Mouse (Mus musculus): ENCODE measurements around the gene Hoxb8. TPM values are rescaled to one million over a fixed set of nuclear protein-coding genes. Genes with fewer than 3 reads are reported as not detected.

The Hoxb8 gene
- polyA plus RNA-seq, 1 experiment, result 0.05 TPM

GRCm38 (mm10) chr11:96281396-96281795, 309 bp upstream of the Hoxb8 start:
- H3K4me3 ChIP-seq, result no peak overlapping the region
- H3K36me3 ChIP-seq (ENCODE audit: control insufficient read depth, insufficient read depth), result no peaks in the 10 kb centered on the region
- no peak overlapping the region for H3K4me2 ChIP-seq (ENCODE audit: low read depth)
- TF ChIP-seq CEBPB (IDR thresholded peaks at IDR 0.05; ENCODE audit: insufficient read depth, poor library complexity, severe bottlenecking), result no peak
- H3K79me2 ChIP-seq (ENCODE audit: control insufficient read depth, insufficient read depth), result no peaks in the 10 kb centered on the region
- no peak overlapping the region for H3ac ChIP-seq (ENCODE audit: control insufficient read depth, insufficient read length)
- H3K27me3 ChIP-seq (ENCODE audit: control insufficient read depth, insufficient read depth, insufficient read length), result peaks cover 91% of the 10 kb centered on the region

GRCm38 (mm10) chr11:96282795-96283430, 1.2 kb downstream of the Hoxb8 start:
- Histone ChIP-seq H3K4me3 (no peak overlapping the region), H3K27me3 (ENCODE audit: control insufficient read depth, insufficient read depth, insufficient read length) (peaks cover 91% of the 10 kb centered on the region), H3K36me3 (ENCODE audit: control insufficient read depth, insufficient read depth) (no peaks in the 10 kb centered on the region), H3K4me2 (ENCODE audit: low read depth) (no peak overlapping the region), H3K79me2 (ENCODE audit: control insufficient read depth, insufficient read depth) (no peaks in the 10 kb centered on the region), H3ac (ENCODE audit: control insufficient read depth, insufficient read length) (no peak overlapping the region)
- TF ChIP-seq CEBPB (IDR thresholded peaks at IDR 0.05; ENCODE audit: insufficient read depth, poor library complexity, severe bottlenecking), result no peak
- no peak for TF ChIP-seq MYOD1 (IDR thresholded peaks at IDR 0.05; ENCODE audit: control insufficient read depth in 1 of 3, insufficient read length in 2 of 3, low read depth in 2 of 3)
- TF ChIP-seq E2F4 (IDR thresholded peaks at IDR 0.05; ENCODE audit: insufficient read depth), result no peak
- TF ChIP-seq USF1 (IDR thresholded peaks at IDR 0.05; ENCODE audit: low read depth), result no peak
- no peak for TF ChIP-seq TCF12 (IDR thresholded peaks at IDR 0.05; ENCODE audit: insufficient read depth, poor library complexity, severe bottlenecking)
- TF ChIP-seq MAX (IDR thresholded peaks at IDR 0.05; ENCODE audit: low read depth), result no peak
- no peak for TF ChIP-seq POLR2A (IDR thresholded peaks at IDR 0.05; ENCODE audit: insufficient read length, low read depth)
- TF ChIP-seq SRF (IDR thresholded peaks at IDR 0.05; ENCODE audit: control insufficient read depth, insufficient read length, low read depth), result no peak
- no peak for TF ChIP-seq REST (IDR thresholded peaks at IDR 0.05; ENCODE audit: insufficient read depth, insufficient read length)
- no peak for TF ChIP-seq TCF3 (IDR thresholded peaks at IDR 0.05; ENCODE audit: insufficient read length, low read depth)

- Histone ChIP-seq H3K4me3 (no peak overlapping the region), H3ac (ENCODE audit: control insufficient read depth, insufficient read length) (no peak overlapping the region), H3K79me2 (ENCODE audit: control insufficient read depth, insufficient read depth) (no peaks in the 10 kb centered on the region), H3K36me3 (ENCODE audit: control insufficient read depth, insufficient read depth) (no peaks in the 10 kb centered on the region), H3K27me3 (ENCODE audit: control insufficient read depth, insufficient read depth, insufficient read length) (peaks cover 94% of the 10 kb centered on the region), H3K4me2 (ENCODE audit: low read depth) (peak overlapping the region; percentile 56)
- no peak for TF ChIP-seq POLR2A (IDR thresholded peaks at IDR 0.05; ENCODE audit: insufficient read length, low read depth)
- TF ChIP-seq MYOD1 (IDR thresholded peaks at IDR 0.05; ENCODE audit: control insufficient read depth in 1 of 3, insufficient read length in 2 of 3, low read depth in 2 of 3), result no peak
- TF ChIP-seq MYOG (IDR thresholded peaks at IDR 0.05; ENCODE audit: control insufficient read depth in 1 of 3, insufficient read depth in 1 of 3, insufficient read length in 2 of 3, low read depth in 2 of 3), result no peak
- TF ChIP-seq REST (IDR thresholded peaks at IDR 0.05; ENCODE audit: insufficient read depth, insufficient read length), result no peak
- TF ChIP-seq CEBPB (IDR thresholded peaks at IDR 0.05; ENCODE audit: insufficient read depth, poor library complexity, severe bottlenecking), result no peak
- TF ChIP-seq TCF3 (IDR thresholded peaks at IDR 0.05; ENCODE audit: insufficient read length, low read depth), result no peak
- TF ChIP-seq MAX (IDR thresholded peaks at IDR 0.05; ENCODE audit: low read depth), result no peak
- no peak for TF ChIP-seq USF1 (IDR thresholded peaks at IDR 0.05; ENCODE audit: low read depth)
- TF ChIP-seq TCF12 (IDR thresholded peaks at IDR 0.05; ENCODE audit: insufficient read depth, poor library complexity, severe bottlenecking), result no peak
- TF ChIP-seq POLR2AphosphoS2 (IDR thresholded peaks at IDR 0.05; ENCODE audit: insufficient read length, low read depth), result no peak
- TF ChIP-seq E2F4 (IDR thresholded peaks at IDR 0.05; ENCODE audit: insufficient read depth), result no peak
- TF ChIP-seq SRF (IDR thresholded peaks at IDR 0.05; ENCODE audit: control insufficient read depth, insufficient read length, low read depth), result no peak
Observed at GRCm38 (mm10) chr11:96284041-96284749, 2.5 kb downstream of the Hoxb8 start.

DNA sequence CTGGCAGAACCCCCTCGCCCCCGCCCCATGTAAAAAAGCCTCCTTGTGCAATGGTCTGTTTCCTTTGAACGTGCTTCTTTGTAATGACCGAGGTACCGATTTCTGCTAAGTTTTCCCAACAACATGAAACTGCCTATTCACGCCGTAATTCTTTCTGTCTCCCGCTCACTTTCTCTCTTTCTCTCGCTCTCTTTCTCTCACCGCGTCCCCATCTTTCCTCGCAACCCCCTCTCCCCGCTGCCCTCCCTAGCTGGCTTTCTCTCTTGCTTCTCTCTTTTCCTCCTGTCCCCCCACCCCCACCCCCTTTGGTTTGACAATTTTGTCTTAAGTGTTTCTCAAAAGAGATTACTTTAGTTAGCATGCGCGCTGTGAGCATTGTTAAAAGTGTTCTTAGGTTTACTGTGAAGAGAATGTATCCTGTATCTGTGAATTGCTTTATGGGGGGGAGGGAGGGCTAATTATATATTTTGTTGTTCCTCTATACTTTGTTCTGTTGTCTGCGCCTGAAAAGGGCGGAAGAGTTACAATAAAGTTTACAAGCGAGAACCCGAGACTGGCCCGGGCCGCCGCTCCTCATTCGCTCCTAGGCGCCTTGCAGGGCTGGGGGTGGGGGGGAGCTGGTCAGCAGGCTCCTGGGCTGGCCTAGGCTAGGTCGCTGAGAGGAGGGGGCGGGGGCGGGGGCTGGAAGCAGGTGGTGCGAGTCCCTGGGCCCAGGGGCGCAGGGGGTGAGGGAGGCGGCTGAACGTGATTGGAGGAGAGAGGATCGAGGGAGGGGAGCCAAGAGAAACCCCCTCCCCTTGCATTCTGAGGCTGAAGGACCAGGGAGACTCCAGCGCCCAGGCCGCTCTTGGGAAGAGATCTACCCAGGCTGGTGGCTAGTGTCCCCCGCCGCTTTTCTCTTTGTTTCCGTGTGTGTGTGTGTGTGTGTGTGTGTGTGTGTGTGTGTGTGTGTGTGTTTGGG, 3.3 kb downstream of the Hoxb8 start:
- Histone ChIP-seq H3ac (ENCODE audit: control insufficient read depth, insufficient read length) (no peak overlapping the region), H3K36me3 (ENCODE audit: control insufficient read depth, insufficient read depth) (no peaks in the 10 kb centered on the region), H3K4me3 (no peak overlapping the region), H3K27me3 (ENCODE audit: control insufficient read depth, insufficient read depth, insufficient read length) (peaks cover 95% of the 10 kb centered on the region), H3K4me2 (ENCODE audit: low read depth) (peak overlapping the region; percentile 56), H3K79me2 (ENCODE audit: control insufficient read depth, insufficient read depth) (no peaks in the 10 kb centered on the region)
- TF ChIP-seq MYOD1 (IDR thresholded peaks at IDR 0.05; ENCODE audit: control insufficient read depth in 1 of 3, insufficient read length in 2 of 3, low read depth in 2 of 3), result no peak
- TF ChIP-seq TCF3 (IDR thresholded peaks at IDR 0.05; ENCODE audit: insufficient read length, low read depth), result no peak
- no peak for TF ChIP-seq REST (IDR thresholded peaks at IDR 0.05; ENCODE audit: insufficient read depth, insufficient read length)
- no peak for TF ChIP-seq USF1 (IDR thresholded peaks at IDR 0.05; ENCODE audit: low read depth)
- TF ChIP-seq POLR2AphosphoS2 (IDR thresholded peaks at IDR 0.05; ENCODE audit: insufficient read length, low read depth), result no peak
- no peak for TF ChIP-seq MAX (IDR thresholded peaks at IDR 0.05; ENCODE audit: low read depth)
- no peak for TF ChIP-seq MYOG (IDR thresholded peaks at IDR 0.05; ENCODE audit: control insufficient read depth in 1 of 3, insufficient read depth in 1 of 3, insufficient read length in 2 of 3, low read depth in 2 of 3)
- no peak for TF ChIP-seq TCF12 (IDR thresholded peaks at IDR 0.05; ENCODE audit: insufficient read depth, poor library complexity, severe bottlenecking)
- no peak for TF ChIP-seq SRF (IDR thresholded peaks at IDR 0.05; ENCODE audit: control insufficient read depth, insufficient read length, low read depth)
- TF ChIP-seq E2F4 (IDR thresholded peaks at IDR 0.05; ENCODE audit: insufficient read depth), result no peak
